Comparison of ENCODE assay signal across 8 mouse cellular contexts in genomic region chr16:30008451-30009357, GRCm38 (mm10). TPM values are rescaled to one million over a fixed set of nuclear protein-coding genes. Genes with fewer than 3 reads are reported as not detected.
DNase-seq lines count a peak whose midpoint lies in the region; ATAC-seq and TF ChIP-seq lines count a peak whose summit lies in the region.

No protein-coding gene starts in this region.

- WGBS in embryonic facial prominence, embryonic 12.5 days: 2% methylated on average over 45 of the region's 62 CpGs
- under 1% methylated on average over 59 of the region's 62 CpGs for WGBS in heart, adult 2 months
- WGBS in limb, embryonic 15.5 days: 2% methylated on average over 47 of the region's 62 CpGs

- TF ChIP-seq EP300 in heart, adult 2 months (IDR thresholded peaks at IDR 0.05; ENCODE audit: insufficient read depth, low read depth, low read length): peak; percentile 94

- peak overlapping the region; percentile 89 for H3K27ac ChIP-seq in embryonic facial prominence, embryonic 12.5 days
- peak overlapping the region; percentile 87 for H3K27ac ChIP-seq in heart, adult 2 months
- peak overlapping the region; percentile 83 for H3K27ac ChIP-seq in limb, embryonic 15.5 days

- peak; percentile 93 to 97 for DNase-seq in heart, adult 2 months
- DNase-seq in kidney, adult 9 months: peak; percentile 97
- peak; percentile 62 for DNase-seq in splenic B cell, adult 2 months (ENCODE audit: low read depth, low spot score)

- H3K27me3 ChIP-seq in erythroblast, embryonic 14.5 days (ENCODE audit: control insufficient read depth): peaks cover 37% of the 10 kb centered on the region
- no peaks in the 10 kb centered on the region for H3K27me3 ChIP-seq in embryonic facial prominence, embryonic 12.5 days
- H3K27me3 ChIP-seq in heart, adult 2 months (ENCODE audit: control insufficient read depth, insufficient read depth, low read length): no peaks in the 10 kb centered on the region
- no peaks in the 10 kb centered on the region for H3K27me3 ChIP-seq in limb, embryonic 15.5 days
- H3K27me3 ChIP-seq in splenic B cell, adult 2 months (ENCODE audit: control insufficient read depth, insufficient read depth, low read length, poor library complexity, severe bottlenecking): no peaks in the 10 kb centered on the region

- intact Hi-C loops in heart, adult 2 months (cut with DNase I): loop anchor here (1.0 to 5.0 kb wide), 8 partner anchors 58 to 276 kb away; no protein-coding TSS in a partner anchor

- no peaks in the 10 kb centered on the region for H3K36me3 ChIP-seq in erythroblast, embryonic 14.5 days (ENCODE audit: control insufficient read depth)
- no peaks in the 10 kb centered on the region for H3K36me3 ChIP-seq in embryonic facial prominence, embryonic 12.5 days
- H3K36me3 ChIP-seq in heart, adult 2 months (ENCODE audit: control insufficient read depth, insufficient read depth, low read length): peaks cover 5% of the 10 kb centered on the region
- no peaks in the 10 kb centered on the region for H3K36me3 ChIP-seq in limb, embryonic 15.5 days
- H3K36me3 ChIP-seq in splenic B cell, adult 2 months (ENCODE audit: control insufficient read depth, insufficient read depth, low read length, poor library complexity, severe bottlenecking): no peaks in the 10 kb centered on the region

- H3K4me2 ChIP-seq in embryonic facial prominence, embryonic 12.5 days (replicated peaks): peak overlapping the region; percentile 93
- peak overlapping the region; percentile 88 for H3K4me2 ChIP-seq in limb, embryonic 15.5 days

- peak; percentile 72 for TF ChIP-seq POLR2A in heart, adult 2 months (IDR thresholded peaks at IDR 0.05; ENCODE audit: insufficient read depth, low read depth, low read length)

- no peaks in the 10 kb centered on the region for H3K9me3 ChIP-seq in erythroblast, embryonic 14.5 days (ENCODE audit: control insufficient read depth, low read length)
- H3K9me3 ChIP-seq in embryonic facial prominence, embryonic 12.5 days: no peaks in the 10 kb centered on the region
- no peaks in the 10 kb centered on the region for H3K9me3 ChIP-seq in limb, embryonic 15.5 days

- TF ChIP-seq CTCF in heart, adult 2 months (IDR thresholded peaks at IDR 0.05): peak; percentile 75

- H3K9ac ChIP-seq in embryonic facial prominence, embryonic 12.5 days: peak overlapping the region; percentile 54
- H3K9ac ChIP-seq in heart, adult 2 months (ENCODE audit: low read depth, low read length): peak overlapping the region; percentile 49
- peak overlapping the region; percentile 44; the same call in 1 of the 2 replicates for H3K9ac ChIP-seq in limb, embryonic 15.5 days

- H3K4me3 ChIP-seq in erythroblast, embryonic 14.5 days (replicated peaks): peak overlapping the region; percentile 44
- peak overlapping the region; percentile 38 for H3K4me3 ChIP-seq in embryonic facial prominence, embryonic 12.5 days
- H3K4me3 ChIP-seq in heart, adult 2 months: peak overlapping the region; percentile 43
- peak overlapping the region; percentile 44 for H3K4me3 ChIP-seq in limb, embryonic 15.5 days

- H3K79me2 ChIP-seq in heart, adult 2 months (replicated peaks; ENCODE audit: control insufficient read depth, insufficient read depth, low read length): no peaks in the 10 kb centered on the region

- no peak for ATAC-seq in erythroblast, adult 5-6 weeks (replicated peaks; ENCODE audit: low FRiP score, poor library complexity, severe bottlenecking)
- peak; percentile 90 for ATAC-seq in embryonic facial prominence, embryonic 12.5 days (ENCODE audit: insufficient number of reproducible peaks, insufficient read depth, low FRiP score, low TSS enrichment)
- ATAC-seq in limb, embryonic 15.5 days (ENCODE audit: insufficient number of reproducible peaks, low FRiP score, low TSS enrichment, low read depth): peak; percentile 94
- ATAC-seq in monocyte, adult 5-6 weeks (replicated peaks; ENCODE audit: insufficient number of reproducible peaks, low FRiP score, low TSS enrichment, poor library complexity, severe bottlenecking): peak; percentile 32; the same call in 1 of the 2 replicates

- no peaks in the 10 kb centered on the region; the same call in 1 of the 2 replicates for H3K4me1 ChIP-seq in erythroblast, embryonic 14.5 days (ENCODE audit: control insufficient read depth)
- H3K4me1 ChIP-seq in embryonic facial prominence, embryonic 12.5 days: peaks cover 42% of the 10 kb centered on the region
- H3K4me1 ChIP-seq in heart, adult 2 months (ENCODE audit: control insufficient read depth, insufficient read depth, low read length): peaks cover 15% of the 10 kb centered on the region
- H3K4me1 ChIP-seq in limb, embryonic 15.5 days: peaks cover 45% of the 10 kb centered on the region

RNA-seq across cellular contexts. Expression of gene Hes1, which starts 55.5 kb away (rescaled TPM):
- polyA plus RNA-seq in erythroblast, embryonic 14.5 days (2012): 0.19 and 0.32 TPM in 2 replicates
- total RNA-seq in erythroblast, adult 5-6 weeks (2015; ENCODE audit: low replicate concordance): not detected in 2 replicates
- 0.26 and 10.9 TPM in 2 replicates for total RNA-seq in erythroblast, adult 5-6 weeks (2017; ENCODE audit: low replicate concordance)
- 64.0 and 65.2 TPM in 2 replicates for polyA plus RNA-seq in embryonic facial prominence, embryonic 12.5 days (2016; fragmentation: Nextera tagmentation; extraction: Ambion mirVana)
- total RNA-seq in heart, adult 2 months (2021): 10 to 100 TPM; 16.2 to 21.4 TPM
- 27.1 and 44.6 TPM in 2 replicates for polyA plus RNA-seq in heart, adult 2 months (2012; rRNA removed)
- polyA plus RNA-seq in limb, embryonic 15.5 days (2015; fragmentation: Nextera tagmentation; extraction: Ambion mirVana): 55.3 and 60.5 TPM in 2 replicates
- total RNA-seq in monocyte, adult 5-6 weeks (2017): 71.3 to 116 TPM (median 105 TPM) in 3 replicates

Comparison
In these comparisons a context has a peak if more than half of its experiments do, and no peak if none do; other contexts are left out.
1. RNA of gene Hes1, which starts 55.5 kb away (polyA plus RNA-seq): 64.0 to 65.2 TPM in embryonic facial prominence, embryonic 12.5 days, 55.3 to 60.5 TPM in limb, embryonic 15.5 days and 27.1 to 44.6 TPM in heart, adult 2 months; 0.19 to 0.32 TPM in erythroblast, embryonic 14.5 days; every median in the first group is over 10 times any median in the second.
2. Peak in every context shown above with its lines, with median percentiles within 50 percentile points of each other: H3K4me3 ChIP-seq, H3K27ac ChIP-seq, H3K9ac ChIP-seq and DNase-seq.